Mouse (Mus musculus) embryonic fibroblast, embryonic 13.5 days (primary cell): Measurements from ENCODE around the gene Gphn. TPM values are rescaled to one million over a fixed set of nuclear protein-coding genes. Genes with fewer than 3 reads are reported as not detected.

Experiments
- H3K27ac ChIP-seq: 2 replicates; pipeline ENCODE4 v1.5.1; 2012; ENCODE audit warnings: low read length, control low read depth, inconsistent platforms; ENCODE audit not compliant: insufficient read depth
- H3K4me1 ChIP-seq: 2 replicates; pipeline ENCODE4 v1.6.1; 2011; ENCODE audit warnings: low read length; ENCODE audit not compliant: control insufficient read depth, insufficient read depth
- H3K4me3 ChIP-seq: 2 replicates; pipeline ENCODE4 v1.5.1; 2011; ENCODE audit warnings: mild to moderate bottlenecking, control low read depth, low read length; ENCODE audit not compliant: insufficient read depth
- CTCF ChIP-seq: IDR thresholded peaks from 2 replicates; pipeline ENCODE4 v1.5.1; 2011; ENCODE audit warnings: mild to moderate bottlenecking, control low read depth, low read length, moderate library complexity, borderline replicate concordance; ENCODE audit not compliant: insufficient read depth
- POLR2A ChIP-seq: IDR thresholded peaks from 2 replicates; pipeline ENCODE4 v1.6.1; 2011; ENCODE audit warnings: low read depth, mild to moderate bottlenecking, control low read depth, low read length, moderate library complexity
- polyA plus RNA-seq: library from polyadenylated mRNA; stranded (reverse); fragments of >200 nt; gene quantifications from 2 replicates; pipeline ENCODE4 v1.2.4, GENCODE M21; 2011; ENCODE audit warnings: low read depth; ENCODE audit not compliant: missing spikeins, insufficient read length

The Gphn gene
- polyA plus RNA-seq, 1 experiment = 16.8 TPM

DNA sequence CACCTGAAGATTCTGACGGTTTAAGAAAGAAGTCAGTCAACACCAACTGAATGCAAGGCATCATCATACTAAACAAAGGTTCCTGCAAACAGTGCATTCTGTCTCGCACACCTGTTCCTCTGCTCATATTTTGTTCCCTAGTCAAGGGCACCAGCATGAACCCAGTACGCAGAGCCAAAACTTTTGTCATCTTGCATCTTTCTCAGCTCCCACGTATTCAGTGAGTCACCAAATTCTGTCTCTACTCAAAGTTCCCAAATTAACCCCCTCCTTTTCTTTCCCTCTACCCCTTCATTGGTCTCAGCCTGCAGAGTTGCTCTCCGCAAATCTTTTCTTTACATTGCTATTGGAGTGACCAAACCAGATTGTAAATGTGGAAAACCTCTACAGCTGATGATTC is 462.7 kb downstream of the Gphn start:
- Histone ChIP-seq H3K27ac (no peak overlapping the region), H3K4me1 (no peaks in the 10 kb centered on the region), H3K4me3 (no peak overlapping the region)
- TF ChIP-seq POLR2A = no peak
- TF ChIP-seq CTCF = no peak

DNA sequence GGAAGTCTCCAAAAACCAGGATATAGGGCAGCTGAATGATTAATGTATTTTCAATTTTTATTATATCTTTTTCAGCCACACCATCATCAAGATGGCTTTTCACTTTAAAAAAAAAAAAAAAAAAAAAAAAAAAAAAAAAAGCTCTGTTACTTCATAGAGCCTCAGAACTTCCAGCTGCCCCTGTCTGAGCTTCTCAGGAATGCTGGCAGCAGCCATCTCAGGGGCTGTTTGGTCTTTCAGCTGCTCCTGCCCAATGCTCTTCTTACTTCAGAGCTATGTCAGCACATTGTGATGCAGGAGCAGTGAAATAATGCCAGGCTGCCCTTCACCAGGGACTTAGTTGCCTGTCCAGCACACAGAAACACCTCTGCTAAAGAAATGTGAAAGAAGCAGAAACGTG is 465.1 kb downstream of the Gphn start, which contains the start of gene Fam71d:
TSS of gene Fam71d (plus strand) at position 211 of the 400 bp plus-strand sequence.
- H3K4me3 ChIP-seq = no peak within 1 kb of the TSS

DNA sequence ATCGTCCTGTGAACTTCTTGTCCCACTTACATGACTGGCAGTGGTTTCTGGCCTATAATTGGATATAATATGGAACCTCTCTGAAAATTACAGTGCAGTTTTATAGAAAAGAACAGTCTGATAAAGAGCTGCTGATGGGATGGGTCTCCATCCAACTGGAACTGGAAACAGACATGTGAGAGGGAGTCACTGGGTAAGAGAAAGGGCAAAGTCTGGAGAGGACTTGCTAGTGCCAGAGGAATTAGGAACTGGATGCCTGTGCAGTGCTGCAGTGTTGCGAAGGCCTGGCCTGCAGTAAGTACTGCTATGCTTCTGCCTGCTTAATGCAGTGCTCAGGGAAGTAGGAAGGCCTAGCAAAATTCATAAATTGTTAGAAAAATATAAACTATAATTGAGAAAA is 467.1 kb downstream of the Gphn start:
- H3K4me1 ChIP-seq = no peaks in the 10 kb centered on the region
- TF ChIP-seq CTCF (no peak), POLR2A (no peak)
- no peak overlapping the region for H3K4me3 ChIP-seq
- no peak overlapping the region for H3K27ac ChIP-seq

More for the DNA sequence above, 465.1 kb downstream of the Gphn start, which contains the start of gene Fam71d:
- Histone ChIP-seq H3K27ac (no peak within 1 kb of the TSS), H3K4me1 (no peaks in the 10 kb centered on the region)
- no peak for TF ChIP-seq CTCF
- no peak for TF ChIP-seq POLR2A

DNA sequence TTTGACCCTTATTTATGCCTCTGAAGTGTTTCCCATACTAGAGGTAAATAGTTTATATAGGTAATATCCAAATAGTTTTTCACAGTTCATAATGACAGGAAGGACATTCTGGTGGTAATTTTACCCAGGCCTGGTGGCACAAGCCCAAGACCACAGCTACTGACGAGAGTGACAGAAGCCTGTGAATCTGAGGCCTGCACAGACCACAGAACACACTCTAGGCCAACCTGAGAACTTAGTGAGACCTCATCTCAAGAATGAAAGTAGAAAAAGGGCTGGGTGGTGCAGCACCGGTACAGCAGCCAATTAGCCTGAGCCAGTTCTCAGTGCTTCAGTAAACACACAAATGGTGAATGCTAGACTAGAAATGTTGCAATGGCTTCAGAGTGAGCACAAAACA is 491.6 kb downstream of the Gphn start:
- no peak for TF ChIP-seq CTCF
- no peak for TF ChIP-seq POLR2A

DNA sequence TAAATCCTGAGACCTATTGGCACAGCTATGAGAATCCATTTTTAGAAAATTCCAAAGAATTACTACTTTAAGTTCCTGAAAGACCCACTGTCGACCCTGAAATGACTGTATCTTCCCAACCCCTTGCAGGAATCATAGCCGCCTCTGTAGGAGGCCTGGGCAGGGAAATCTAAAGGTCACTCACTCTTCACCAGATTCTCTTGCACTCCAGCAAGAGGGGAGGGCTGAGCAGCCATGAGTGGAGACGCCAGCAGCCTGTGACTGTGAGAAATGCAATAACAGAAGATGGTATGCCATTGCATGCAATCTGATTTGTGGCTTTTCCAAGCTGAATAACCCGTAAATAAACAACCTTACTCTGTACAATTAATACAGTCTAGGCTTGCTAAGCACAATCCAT is 501.5 kb downstream of the Gphn start:
- TF ChIP-seq CTCF (no peak), POLR2A (no peak)
- no peaks in the 10 kb centered on the region for H3K4me1 ChIP-seq
- no peak overlapping the region for H3K4me3 ChIP-seq
- H3K27ac ChIP-seq = no peak overlapping the region

More for the DNA sequence above, 491.6 kb downstream of the Gphn start:
- Histone ChIP-seq H3K27ac (no peak overlapping the region), H3K4me1 (no peaks in the 10 kb centered on the region; the same call in 1 of the 2 replicates), H3K4me3 (no peak overlapping the region)

Other genes starting within 250 kb of the Gphn start
- gene Gm6657, start 32.1 kb upstream of the Gphn start, polyA plus RNA-seq = not detected in 2 replicates